Mouse (Mus musculus) C2C12 (cell line): ENCODE measurements around the gene Omg. TPM values are rescaled to one million over a fixed set of nuclear protein-coding genes. Genes with fewer than 3 reads are reported as not detected.

Experiments
- H3K27me3 ChIP-seq: one replicate; pipeline ENCODE4 v1.6.1; 2011; ENCODE audit not compliant: control insufficient read depth, insufficient read depth, insufficient read length
- H3K36me3 ChIP-seq: one replicate; pipeline ENCODE4 v1.6.1; 2011; ENCODE audit not compliant: control insufficient read depth, insufficient read depth
- H3K4me3 ChIP-seq: one replicate; pipeline ENCODE4 v1.5.1; 2011; ENCODE audit warnings: mild to moderate bottlenecking, control low read depth; ENCODE audit not compliant: poor library complexity, insufficient read depth, severe bottlenecking
- H3K79me2 ChIP-seq: one replicate; pipeline ENCODE4 v1.6.1; 2011; ENCODE audit not compliant: control insufficient read depth, insufficient read depth
- H3K79me3 ChIP-seq: one replicate; pipeline ENCODE4 v1.6.1; 2011; ENCODE audit warnings: low read depth, control low read depth
- H3ac ChIP-seq: one replicate; pipeline ENCODE3; 2011; ENCODE audit warnings: low read depth; ENCODE audit not compliant: control insufficient read depth, insufficient read length
- CEBPB ChIP-seq: IDR thresholded peaks from one replicate; pipeline ENCODE4 v1.6.1; 2011; ENCODE audit warnings: low read depth, mild to moderate bottlenecking, control low read depth, moderate library complexity
- CTCF ChIP-seq: IDR thresholded peaks from one replicate; pipeline ENCODE4 v1.5.1; 2011; ENCODE audit not compliant: control insufficient read depth, insufficient read depth, insufficient read length
- FOSL1 ChIP-seq: IDR thresholded peaks from one replicate; pipeline ENCODE4 v1.8.0; 2011; ENCODE audit warnings: mild to moderate bottlenecking, low read length; ENCODE audit not compliant: poor library complexity, insufficient read depth, severe bottlenecking
- MAX ChIP-seq: IDR thresholded peaks from one replicate; pipeline ENCODE4 v1.6.1; 2011; ENCODE audit warnings: mild to moderate bottlenecking, control low read depth
- MYOD1 ChIP-seq: IDR thresholded peaks from one replicate; pipeline ENCODE4 v1.6.1; 2011; ENCODE audit warnings: low read depth; ENCODE audit not compliant: control insufficient read depth, insufficient read length
- MYOG ChIP-seq: IDR thresholded peaks from one replicate; pipeline ENCODE4 v1.6.1; 2011; ENCODE audit not compliant: control insufficient read depth, insufficient read length; ENCODE audit errors: extremely low read depth
- USF1 ChIP-seq: IDR thresholded peaks from one replicate; pipeline ENCODE4 v1.6.1; 2011; ENCODE audit warnings: low read depth, mild to moderate bottlenecking, control low read depth, moderate library complexity
- polyA plus RNA-seq: library from polyadenylated mRNA; unstranded; fragments of >200 nt; fragmentation: generic; extraction: Trizol; gene quantifications from one replicate; pipeline ENCODE4 v1.2.1, GENCODE M21; 2012; ENCODE audit warnings: missing spikeins

The Omg gene
- polyA plus RNA-seq, 1 experiment: 0.16 TPM

GRCm38 (mm10) chr11:79522944-79523343 lies 19.1 kb upstream of the Omg start:
- H3K79me2 ChIP-seq: peaks cover 29% of the 10 kb centered on the region
- no peaks in the 10 kb centered on the region for H3K79me3 ChIP-seq
- no peak overlapping the region for H3ac ChIP-seq
- no peak overlapping the region for H3K4me3 ChIP-seq
- TF ChIP-seq CEBPB: no peak
- no peak for TF ChIP-seq MYOG
- TF ChIP-seq CTCF: no peak
- TF ChIP-seq USF1: no peak
- TF ChIP-seq FOSL1: no peak
- no peak for TF ChIP-seq MYOD1
- TF ChIP-seq MAX: no peak
- peaks cover 41% of the 10 kb centered on the region for H3K36me3 ChIP-seq
- H3K27me3 ChIP-seq: no peaks in the 10 kb centered on the region

- Histone ChIP-seq H3K36me3 (peaks cover 32% of the 10 kb centered on the region), H3K79me3 (no peaks in the 10 kb centered on the region), H3ac (no peak overlapping the region), H3K27me3 (no peaks in the 10 kb centered on the region), H3K4me3 (no peak overlapping the region), H3K79me2 (peaks cover 21% of the 10 kb centered on the region)
- TF ChIP-seq MAX (no peak), CTCF (no peak), CEBPB (no peak), MYOG (no peak), USF1 (no peak), FOSL1 (no peak), MYOD1 (no peak)
These were observed 18.0 kb upstream of the Omg start for GRCm38 (mm10) chr11:79521930-79522329.

- H3K36me3 ChIP-seq: peaks cover 22% of the 10 kb centered on the region
- H3K79me3 ChIP-seq: no peaks in the 10 kb centered on the region
- no peaks in the 10 kb centered on the region for H3K27me3 ChIP-seq
- no peak overlapping the region for H3ac ChIP-seq
- H3K4me3 ChIP-seq: no peak overlapping the region
- peaks cover 21% of the 10 kb centered on the region for H3K79me2 ChIP-seq
- TF ChIP-seq CEBPB (no peak), MYOD1 (no peak), MAX (no peak), MYOG (no peak), CTCF (no peak), USF1 (no peak), FOSL1 (no peak)
These were observed 16.9 kb upstream of the Omg start for GRCm38 (mm10) chr11:79520772-79521171.

- peaks cover 13% of the 10 kb centered on the region for H3K36me3 ChIP-seq
- H3K79me3 ChIP-seq: no peaks in the 10 kb centered on the region
- H3K79me2 ChIP-seq: peaks cover 13% of the 10 kb centered on the region
- no peaks in the 10 kb centered on the region for H3K27me3 ChIP-seq
- TF ChIP-seq FOSL1 (no peak), CEBPB (no peak), USF1 (no peak), MYOD1 (no peak), MYOG (no peak), CTCF (no peak), MAX (no peak)
- no peak overlapping the region for H3K4me3 ChIP-seq
- H3ac ChIP-seq: no peak overlapping the region
These were observed 16.0 kb upstream of the Omg start for GRCm38 (mm10) chr11:79519878-79520291.

- H3K79me2 ChIP-seq: peaks cover 13% of the 10 kb centered on the region
- H3ac ChIP-seq: no peak overlapping the region
- H3K4me3 ChIP-seq: no peak overlapping the region
- H3K79me3 ChIP-seq: no peaks in the 10 kb centered on the region
- no peaks in the 10 kb centered on the region for H3K27me3 ChIP-seq
- TF ChIP-seq FOSL1 (no peak), USF1 (peak; percentile 31), MYOD1 (no peak), MAX (peak; percentile 47), CEBPB (no peak), MYOG (no peak), CTCF (no peak)
- peaks cover 8% of the 10 kb centered on the region for H3K36me3 ChIP-seq
These were observed 15.4 kb upstream of the Omg start for GRCm38 (mm10) chr11:79519299-79519698.

GRCm38 (mm10) chr11:79515798-79516197 lies 11.9 kb upstream of the Omg start:
- H3K27me3 ChIP-seq: no peaks in the 10 kb centered on the region
- H3ac ChIP-seq: no peak overlapping the region
- H3K79me2 ChIP-seq: peaks cover 6% of the 10 kb centered on the region
- no peak overlapping the region for H3K4me3 ChIP-seq
- TF ChIP-seq MYOD1: no peak
- no peak for TF ChIP-seq MYOG
- TF ChIP-seq USF1: no peak
- TF ChIP-seq CEBPB: no peak
- TF ChIP-seq CTCF: no peak
- no peak for TF ChIP-seq MAX
- TF ChIP-seq FOSL1: no peak
- H3K36me3 ChIP-seq: peaks cover 9% of the 10 kb centered on the region
- no peaks in the 10 kb centered on the region for H3K79me3 ChIP-seq
